Mouse (Mus musculus) adrenal gland, postnatal 36 days (tissue): ENCODE data around the gene Man2b2. TPM values are rescaled to one million over a fixed set of nuclear protein-coding genes. Genes with fewer than 3 reads are reported as not detected.

Source experiments
- DNase-seq, 2 experiments: peaks; one replicate each; pipeline ENCODE4 v3.0.0; 2021; ENCODE audit warnings: mixed read lengths in 1 of 2
- total RNA-seq, 2 experiments: library from RNA; stranded (reverse); gene quantifications; 2 replicates each; pipeline ENCODE4 v1.2.3; 2021

Gene Man2b2
- total RNA-seq, 2 experiments from 2014 or later: 51.1 to 52.1 TPM

DNA sequence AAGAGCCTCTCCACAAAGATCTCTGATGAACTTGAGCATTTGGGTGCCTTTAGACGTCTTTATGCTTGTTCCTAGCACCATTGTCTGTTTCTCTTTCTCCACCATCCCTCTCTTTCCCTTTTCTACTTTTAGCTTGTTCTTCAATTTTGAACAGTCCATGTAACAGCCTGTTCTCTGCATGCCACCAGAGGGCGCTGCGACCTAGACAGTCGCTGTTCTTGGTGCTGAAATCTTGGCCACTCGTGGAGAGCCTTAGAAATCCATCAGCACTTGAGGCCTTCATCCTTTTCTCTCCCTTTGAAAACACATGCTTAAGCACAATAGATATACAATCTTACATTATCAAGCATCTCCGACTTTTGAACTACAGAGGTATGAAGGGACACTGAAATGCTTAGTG lies 5.5 kb upstream of the Man2b2 start:
- peak; percentile 80 to 82 for DNase-seq

DNA sequence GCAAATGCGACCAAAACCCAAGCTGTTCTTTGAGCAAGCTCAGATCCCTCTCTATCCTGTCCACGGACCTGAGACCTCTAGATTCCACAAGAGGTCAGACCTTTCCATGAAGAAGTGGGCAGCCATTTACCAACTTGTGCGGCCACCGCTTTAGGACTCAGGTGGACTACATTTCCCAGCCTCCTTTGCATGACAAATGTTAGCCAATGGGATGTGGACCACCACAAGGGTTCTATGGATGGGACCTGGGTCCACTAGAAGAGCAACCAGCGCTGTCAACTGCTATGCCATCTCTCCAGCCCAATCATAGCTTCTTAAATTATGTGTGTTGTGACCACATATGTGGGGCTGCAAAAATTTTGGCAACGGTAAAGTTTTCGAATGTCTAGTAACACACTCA lies 819 bp upstream of the Man2b2 start:
- DNase-seq: peak; percentile 21 to 28

DNA sequence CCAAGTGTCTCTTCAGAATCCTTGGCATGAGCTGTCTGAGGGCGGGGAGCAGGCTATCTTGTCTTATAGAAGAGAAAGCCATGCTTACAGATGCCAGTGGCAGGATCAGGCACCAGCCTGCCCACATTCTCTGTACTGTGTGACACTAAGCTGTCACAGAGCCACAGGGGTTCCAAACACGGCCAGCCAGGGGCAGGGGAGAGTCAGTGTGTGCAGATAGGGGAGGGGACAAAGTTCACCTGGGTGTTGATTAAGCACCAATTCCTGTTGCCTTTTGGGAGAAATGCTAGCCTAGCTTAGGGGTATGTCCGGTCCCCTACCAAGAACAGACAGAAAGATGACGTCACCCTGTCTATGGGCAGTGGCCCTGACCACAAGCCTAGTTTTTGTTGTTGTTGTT lies 1.4 kb downstream of the Man2b2 start:
- DNase-seq: no peak

DNA sequence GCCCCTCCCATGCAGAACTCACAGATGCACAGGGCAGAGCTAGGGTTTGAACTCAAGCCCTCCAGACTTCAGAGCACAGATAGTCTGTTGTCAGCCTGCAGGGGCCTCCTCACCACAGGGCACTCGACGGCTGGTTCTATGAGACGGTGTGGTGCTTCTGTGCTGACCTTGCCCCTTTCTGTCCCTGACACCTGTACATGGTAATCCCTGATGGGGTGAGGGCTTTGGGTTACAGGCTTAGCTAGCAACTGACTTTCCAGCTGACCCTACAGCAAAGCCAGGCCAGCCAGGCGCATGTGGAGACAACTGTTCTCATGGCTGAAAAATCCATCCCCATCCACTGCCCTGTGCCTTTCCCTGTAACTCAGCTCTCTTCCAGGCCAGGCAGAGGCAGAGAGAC lies 7.5 kb downstream of the Man2b2 start:
- DNase-seq: no peak

DNA sequence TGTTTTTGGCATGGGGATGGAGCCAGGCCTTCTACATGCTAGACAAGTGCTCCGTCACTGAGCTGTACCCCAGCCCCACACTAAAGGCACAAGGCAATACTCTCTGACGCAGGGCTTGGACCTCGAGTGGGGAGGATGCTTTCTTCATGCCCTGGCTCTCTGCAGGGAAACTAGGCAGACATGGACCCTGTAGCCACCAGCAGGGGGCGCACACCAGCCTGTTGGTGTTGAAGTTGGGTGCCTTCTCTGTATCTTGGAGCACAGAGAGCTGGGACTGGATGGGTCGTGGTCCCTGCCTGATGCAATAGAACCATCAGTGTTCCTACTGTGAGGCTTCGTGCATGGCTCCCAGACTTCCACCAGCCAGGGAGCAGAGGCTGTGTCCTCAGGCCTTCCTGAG lies 10.3 kb downstream of the Man2b2 start:
- DNase-seq: peak; percentile 60 to 73

DNA sequence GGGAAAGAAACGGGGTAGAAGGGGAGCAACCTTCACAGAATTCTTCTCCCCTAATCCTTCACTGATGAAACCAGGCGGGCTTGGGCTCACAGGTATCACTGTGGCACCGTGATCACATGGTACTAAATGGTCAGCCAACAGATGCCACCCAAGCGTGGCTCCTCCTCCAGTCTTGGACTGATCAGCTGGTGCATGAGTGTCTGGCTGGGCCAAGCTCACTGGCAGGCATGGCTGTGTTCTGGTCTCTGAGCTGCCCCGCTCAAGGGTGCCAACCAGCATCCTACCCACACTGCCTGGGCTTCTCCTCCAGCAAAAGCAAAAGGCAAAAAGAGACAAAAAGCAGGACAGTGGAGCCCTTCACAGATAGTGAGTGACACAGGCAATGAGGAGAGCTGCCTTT lies 10.7 kb downstream of the Man2b2 start:
- DNase-seq: no peak

DNA sequence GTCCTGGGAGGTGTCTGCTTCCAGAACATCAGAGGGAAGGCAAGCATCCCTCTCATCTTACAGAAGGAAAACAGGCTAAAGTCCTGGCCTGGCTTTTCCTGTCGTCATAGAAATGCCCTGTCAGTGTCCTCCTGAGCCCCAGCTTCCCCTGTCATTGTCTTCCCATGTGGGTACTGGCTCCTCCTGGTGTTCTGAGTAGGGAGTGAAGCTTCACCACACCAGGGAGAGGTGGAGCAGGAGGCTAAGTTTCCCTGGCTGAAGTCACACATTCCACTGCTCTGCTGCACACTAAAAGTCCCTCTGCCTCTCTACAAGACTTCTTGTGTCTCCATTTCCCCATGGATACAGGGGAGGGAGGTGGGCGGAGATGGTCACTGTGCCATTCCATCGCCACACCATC lies 12.7 kb downstream of the Man2b2 start:
- DNase-seq: no peak

DNA sequence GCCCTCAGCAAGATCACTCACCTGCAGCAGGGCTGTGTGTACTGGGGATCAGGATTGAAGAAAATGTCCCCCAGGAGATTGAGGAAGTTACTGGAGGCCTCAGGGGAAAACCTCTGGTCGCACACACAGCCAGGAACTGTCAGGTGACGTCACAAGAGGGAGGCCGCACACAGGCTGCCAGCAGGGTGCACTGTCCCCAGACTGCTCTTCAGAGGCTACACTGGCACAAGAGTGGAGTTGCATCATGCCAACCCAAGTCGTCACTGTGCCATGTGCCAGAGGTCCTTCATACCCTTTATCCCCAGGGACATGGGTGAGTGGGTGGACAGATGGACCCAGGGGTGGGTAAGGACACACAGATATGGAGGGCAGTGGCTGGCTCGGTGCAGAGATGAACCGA lies 15.9 kb downstream of the Man2b2 start:
- peak; percentile 26 to 49 for DNase-seq

DNA sequence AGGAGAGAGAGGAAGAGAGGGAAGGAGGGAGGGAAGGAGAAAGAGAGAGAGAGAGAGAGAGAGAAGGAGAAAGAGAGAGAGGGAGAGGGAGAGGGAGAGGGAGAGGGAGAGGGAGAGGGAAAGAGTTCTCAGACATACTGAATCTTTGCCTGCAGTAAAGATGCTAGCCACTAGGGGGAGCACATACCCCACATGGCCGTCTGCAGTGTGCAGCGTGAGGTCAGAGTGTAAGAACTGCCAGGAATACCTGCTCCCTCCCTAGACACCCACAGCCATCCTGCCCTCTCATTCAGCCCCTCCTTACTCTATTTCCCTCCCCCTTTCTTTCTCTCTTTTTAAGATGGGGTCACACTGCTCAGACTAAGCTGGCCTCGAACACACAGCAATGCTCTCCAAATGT lies 19.0 kb downstream of the Man2b2 start:
- peak; percentile 64 to 74 for DNase-seq

DNA sequence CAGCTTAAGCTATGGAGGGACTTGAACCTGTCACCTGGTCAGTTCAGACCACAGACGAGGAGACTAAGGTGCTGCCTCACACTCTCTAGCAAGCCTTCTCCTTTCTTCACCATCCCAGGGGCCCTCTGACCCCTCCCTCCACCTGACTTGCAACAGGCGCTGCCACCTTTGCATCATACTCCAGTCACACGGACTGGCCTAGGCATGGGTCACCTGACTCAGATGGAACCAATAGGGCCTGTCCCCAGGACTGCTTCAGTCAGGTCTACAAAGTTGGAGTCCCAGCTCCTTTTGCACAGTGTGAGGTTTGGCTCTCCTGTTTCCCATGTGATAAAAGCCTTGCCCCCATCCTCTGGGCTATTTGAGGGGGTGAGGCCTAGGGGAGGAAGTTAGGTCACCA lies 19.8 kb downstream of the Man2b2 start:
- no peak for DNase-seq

DNA sequence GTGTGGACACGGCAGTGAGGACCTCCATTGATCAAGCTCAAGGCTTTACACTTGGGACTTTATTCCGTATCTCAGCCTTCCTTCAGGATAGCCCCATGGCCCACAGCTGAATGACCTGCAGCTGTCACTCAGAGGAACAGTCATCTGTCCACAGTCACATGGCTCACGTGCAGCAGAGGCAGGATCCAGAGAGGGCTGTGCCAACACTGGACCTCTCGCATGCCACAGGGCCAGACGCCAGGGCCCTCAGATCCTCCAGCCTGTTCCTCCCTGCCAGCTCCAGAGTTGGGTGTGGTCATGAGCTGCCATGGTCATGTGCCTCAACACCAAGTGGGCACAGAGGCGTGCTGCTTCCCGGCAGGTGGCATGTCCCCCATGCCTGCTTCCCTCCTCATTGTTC lies 21.3 kb downstream of the Man2b2 start:
- no peak for DNase-seq

DNA sequence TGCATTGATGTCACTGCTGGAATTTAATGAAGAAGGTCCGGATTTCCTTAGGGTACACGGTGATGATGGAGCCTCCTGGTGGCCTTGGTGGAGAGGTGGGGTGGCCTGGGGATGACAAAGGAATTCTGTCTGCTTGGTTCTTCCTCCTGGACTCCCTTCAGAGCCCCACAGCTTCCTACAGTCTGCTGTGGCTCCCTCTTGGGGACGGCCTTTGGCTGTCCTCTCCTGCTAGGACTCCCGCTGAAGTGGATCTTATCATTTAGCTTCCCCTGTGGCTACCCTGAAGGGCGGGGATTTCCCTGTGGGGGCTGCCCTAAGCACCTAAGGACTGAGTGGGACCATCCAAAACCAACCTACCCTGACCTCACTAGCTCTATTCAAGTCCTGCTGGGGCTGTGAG lies 23.3 kb downstream of the Man2b2 start:
- no peak for DNase-seq

DNA sequence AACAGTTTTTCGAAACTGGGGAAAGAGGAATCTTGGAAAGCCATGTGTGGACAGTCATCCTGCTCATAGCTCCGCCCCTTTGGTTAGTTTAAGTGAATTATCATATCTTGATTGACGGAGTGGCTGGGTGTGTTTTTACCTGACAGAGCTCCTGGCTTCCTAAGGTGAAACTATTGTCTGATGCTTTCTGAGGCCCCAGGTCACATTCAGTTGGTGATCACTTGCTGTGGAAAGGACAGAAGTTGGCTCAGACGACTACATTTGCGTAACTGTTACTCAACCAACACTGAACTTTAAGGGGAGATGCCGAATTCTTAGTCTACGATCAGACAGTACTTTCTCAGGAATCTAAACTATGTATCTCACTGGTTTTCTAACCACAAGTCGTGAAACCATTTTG lies 33.2 kb downstream of the Man2b2 start:
- DNase-seq: no peak

DNA sequence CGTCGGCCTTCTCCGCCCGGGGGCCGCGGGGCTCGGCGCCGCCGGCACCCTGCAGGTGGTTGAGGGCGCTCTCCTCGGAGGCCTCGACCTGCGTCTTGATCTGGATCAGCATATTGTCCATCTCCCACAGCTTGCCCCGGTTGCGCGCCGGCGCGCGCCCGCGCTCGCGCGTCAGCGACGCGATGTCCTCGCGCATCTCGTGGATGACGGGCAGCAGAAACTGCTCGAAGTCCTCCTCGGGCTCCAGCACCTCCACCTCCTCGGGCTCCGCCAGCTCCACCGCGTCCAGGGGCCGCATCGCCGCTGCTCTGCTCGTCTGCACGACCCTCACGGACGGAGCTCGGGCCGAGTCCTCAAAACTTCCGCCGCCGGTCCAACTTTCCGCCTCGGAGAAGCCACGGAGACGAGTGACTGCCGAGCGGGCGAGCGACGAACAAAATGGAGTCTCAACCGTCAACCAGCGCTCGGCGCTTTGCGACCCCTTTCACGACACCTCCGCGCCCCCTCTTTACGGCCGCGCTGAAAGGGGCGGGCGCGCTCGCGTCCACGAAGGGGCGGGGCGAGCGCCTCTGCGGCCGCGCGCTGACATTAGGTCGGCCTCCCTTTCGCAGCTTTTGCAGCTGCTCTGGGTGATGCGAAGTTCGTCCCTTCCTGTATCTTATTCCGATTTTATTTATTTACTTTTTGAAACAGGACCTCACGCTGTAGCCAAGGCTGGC lies 34.0 kb downstream of the Man2b2 start, which contains the start of gene Mrfap1:
Gene Mrfap1, minus strand, starts transcription at position 477 of the 719 bp plus-strand sequence.
- peak; percentile 94 to 96 for DNase-seq

DNA sequence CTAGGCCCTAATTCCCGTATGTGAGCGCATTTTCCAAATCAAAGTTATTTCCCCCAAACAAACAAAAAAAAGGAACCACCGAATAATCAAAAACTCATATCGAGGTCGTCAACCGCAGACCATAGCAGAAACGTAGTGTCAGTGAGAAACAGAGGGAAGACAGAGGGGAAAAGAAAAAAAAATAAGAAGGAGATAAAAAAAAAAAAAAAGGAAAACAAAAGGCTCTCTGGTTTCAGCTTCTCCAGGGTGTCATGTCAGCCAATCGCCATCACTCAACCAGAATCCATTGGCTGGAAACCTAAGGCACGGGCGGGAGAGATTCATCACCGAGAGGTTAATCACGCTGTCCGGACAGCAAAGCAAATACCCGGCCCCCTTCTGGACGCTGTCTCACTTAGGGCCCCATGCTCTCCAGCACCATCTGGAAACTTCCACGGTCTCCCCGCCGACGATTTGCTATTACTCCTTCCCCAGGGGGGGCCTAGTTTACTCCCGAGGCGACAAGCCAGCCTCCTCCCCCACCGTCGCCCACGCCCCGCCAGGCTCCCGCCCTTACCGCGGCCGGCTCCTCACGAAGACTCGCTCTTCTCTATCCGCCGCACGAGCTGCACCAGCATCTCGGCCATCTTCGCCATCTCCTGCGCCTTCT lies 34.7 kb downstream of the Man2b2 start:
- DNase-seq: peak; percentile 76 to 80

DNA sequence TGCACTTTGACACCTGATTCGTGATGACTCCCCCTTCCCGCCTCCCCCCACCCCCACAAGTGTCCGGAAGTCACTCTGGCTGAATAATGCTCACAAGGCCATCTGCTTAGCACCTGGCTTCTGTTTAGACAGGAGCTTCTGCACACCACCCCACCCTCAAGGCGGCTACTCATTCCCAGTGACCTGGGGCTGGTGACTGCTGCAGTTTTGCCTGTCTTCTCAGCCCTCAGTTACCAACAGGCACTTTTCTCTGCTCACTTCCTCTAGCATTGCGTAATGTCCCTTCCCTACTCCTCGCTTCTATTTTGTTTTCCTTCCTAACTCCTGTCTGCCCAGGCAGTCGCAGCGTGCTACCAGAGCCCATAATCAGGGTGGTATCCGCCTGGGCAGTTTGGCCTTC lies 38.6 kb downstream of the Man2b2 start:
- DNase-seq: no peak

DNA sequence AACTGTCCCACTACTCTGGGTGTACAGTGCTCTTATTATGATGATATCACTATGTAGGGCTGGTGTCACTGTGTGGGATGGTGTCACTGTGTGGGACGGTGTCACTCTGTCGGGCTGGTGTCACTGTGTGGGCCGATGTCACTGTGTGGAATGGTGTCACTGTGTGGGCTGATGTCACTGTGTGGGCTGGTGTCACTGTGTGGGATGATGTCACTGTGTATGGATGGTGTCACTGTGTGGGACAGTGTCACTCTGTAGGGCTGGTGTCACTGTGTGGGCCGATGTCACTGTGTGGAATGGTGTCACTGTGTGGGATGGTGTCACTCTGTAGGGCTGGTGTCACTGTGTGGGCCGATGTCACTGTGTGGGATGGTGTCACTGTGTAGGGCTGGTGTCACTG lies 44.4 kb downstream of the Man2b2 start:
- DNase-seq: no peak

DNA sequence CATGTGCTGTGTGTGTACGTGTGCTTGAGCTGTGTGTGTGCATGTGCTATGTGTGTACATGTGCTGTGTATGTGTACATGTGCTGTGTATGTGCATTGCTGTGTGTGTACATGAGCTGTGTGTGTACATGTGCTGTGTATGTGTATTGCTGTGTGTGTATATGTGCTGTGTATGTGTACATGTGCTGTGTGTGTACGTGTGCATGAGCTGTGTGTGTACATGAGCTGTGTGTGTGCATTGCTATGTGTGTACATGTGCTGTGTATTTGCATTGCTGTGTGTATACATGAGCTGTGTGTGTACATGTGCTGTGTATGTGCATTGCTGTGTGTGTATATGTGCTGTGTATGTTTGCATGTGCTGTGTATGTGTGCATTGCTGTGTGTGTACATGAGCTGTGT lies 50.9 kb downstream of the Man2b2 start:
- DNase-seq: no peak

DNA sequence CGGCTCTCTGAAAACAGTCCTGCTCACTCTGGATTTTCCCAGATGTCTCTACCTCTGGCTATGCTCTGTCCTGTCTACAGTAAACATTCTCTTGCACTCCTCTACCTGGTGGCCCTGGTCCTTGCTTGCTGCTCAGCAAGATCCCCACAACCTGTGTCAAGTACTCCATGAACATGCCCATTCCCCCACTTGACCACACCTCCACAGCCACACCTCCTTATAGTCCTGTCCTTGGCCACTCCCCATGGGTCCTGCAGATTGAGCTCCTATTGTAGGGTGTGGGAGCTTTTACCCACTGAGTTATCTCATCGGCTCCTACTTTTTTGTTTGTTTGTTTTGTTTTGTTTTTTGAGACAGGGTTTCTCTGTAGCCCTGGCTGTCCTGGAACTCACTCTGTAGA lies 51.6 kb downstream of the Man2b2 start:
- no peak for DNase-seq

DNA sequence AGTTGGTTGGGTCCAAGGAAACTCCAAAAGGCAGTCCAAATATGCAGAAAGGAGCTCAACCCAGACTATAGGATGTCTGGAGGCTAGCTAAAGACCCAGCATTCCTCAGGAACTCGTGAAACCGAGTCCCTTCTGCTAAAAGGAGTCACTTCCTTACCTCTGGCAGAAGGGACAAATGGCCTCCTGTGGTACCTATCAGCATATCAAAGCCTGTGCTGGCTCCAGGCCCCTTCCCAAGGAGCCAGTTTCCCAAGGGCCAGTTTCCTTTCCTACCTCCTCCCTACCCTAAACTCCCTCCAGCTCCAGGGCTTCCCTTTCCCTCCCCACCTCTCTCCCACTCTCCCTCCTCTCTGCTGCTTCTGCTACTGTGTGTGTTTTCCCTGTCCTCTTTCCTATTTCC lies 53.3 kb downstream of the Man2b2 start:
- DNase-seq: no peak

DNA sequence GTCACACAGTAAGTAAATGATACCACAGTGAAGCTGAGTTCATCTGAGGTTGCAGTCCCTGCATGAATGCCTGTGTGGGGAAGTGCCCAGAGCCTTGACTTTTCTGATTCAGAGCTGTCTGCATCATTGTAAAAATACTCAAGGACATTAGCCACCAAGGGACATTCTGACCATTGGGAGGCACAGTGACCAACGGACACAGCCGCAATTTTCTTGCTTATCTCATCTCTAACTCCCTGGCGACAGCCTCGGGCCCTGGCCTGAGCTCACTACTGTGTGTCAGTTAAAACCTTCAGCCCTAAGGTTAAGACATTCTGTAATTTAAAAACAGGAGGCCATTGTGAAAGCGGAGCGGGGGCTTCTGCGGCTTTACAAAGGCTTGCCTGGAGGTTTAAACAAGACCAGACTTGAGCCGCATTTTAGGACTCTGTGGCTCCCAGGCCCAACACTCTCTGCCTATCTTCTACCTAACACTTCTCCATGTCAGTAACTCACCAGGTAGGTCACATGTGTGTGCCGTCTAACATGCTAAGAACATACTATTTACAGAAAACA lies 54.4 kb downstream of the Man2b2 start:
- peak; percentile 82 to 85 for DNase-seq

DNA sequence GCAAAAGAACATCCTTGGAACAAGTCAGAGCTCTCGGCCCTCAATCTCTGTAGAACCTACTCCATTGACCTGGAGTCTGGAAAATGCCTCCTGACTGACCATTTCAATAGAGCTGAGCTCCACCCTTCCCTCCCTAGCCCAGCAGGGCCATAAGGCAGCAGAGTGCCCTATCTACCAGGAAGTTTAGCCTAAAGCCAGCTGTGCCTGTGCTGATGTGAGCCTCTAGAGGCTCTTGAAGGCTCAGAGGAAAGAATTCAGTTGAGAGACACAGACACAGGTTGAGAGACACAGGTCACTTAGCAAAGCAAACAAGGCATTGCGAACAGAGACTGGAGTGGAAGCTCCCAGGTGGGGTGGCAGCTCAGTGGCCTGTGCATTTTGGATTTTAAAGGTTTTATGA lies 55.1 kb downstream of the Man2b2 start:
- no peak for DNase-seq

DNA sequence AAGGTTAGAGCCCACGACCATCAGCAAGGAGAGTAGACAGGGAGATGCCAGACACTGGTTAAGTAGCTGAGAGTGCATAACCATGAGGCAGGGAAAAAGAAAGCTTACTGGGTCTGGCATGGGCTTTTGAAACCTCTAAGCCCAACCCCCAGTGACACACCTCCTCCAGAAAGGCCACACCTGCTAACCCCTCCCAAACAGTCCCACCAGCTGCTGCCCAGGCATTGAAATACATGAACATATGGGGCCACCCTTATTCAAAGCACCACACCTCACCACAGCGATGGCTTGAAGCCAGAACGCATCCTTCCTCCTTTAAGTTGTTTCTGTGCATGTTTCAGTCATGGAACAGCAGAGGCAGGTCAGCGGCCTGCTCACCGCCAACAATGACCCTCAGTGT lies 57.9 kb downstream of the Man2b2 start:
- no peak for DNase-seq

DNA sequence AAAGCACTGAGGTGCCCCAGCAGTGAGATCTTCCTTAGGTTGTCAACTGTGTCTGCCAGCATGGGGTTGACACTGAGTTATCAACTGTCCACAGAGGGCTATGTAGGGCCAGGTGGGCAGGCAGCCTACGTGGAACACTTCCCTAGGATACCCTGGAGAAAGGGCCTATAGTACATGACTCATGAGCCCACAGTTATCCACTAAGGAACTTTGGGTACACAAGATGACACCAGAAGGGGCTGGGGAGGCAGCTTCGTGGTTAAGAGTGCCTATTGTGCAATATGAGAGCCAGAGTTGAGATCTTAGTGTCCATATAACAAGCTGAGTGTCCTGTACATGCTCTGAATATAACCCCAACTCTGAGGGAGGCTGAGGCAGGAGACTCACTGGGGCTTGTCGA lies 60.9 kb downstream of the Man2b2 start:
- no peak for DNase-seq
